16 mouse cellular contexts compared by ENCODE assay signal in genomic region chr10:93119809-93120208, GRCm38 (mm10). TPM values are rescaled to one million over a fixed set of nuclear protein-coding genes. Genes with fewer than 3 reads are reported as not detected.
DNase-seq lines count a peak whose midpoint lies in the region; ATAC-seq and TF ChIP-seq lines count a peak whose summit lies in the region.
"Had no signal": no experiment of that assay in that cellular context is flagged by ENCODE, and none has a peak within 500 bp of the region (broad histone marks: within the 10 kb centered on the region; RNA-seq: fewer than 3 reads in every experiment).

No protein-coding gene starts in this region.

- DNase-seq in frontal cortex, postnatal 25 days (ENCODE audit: low spot score in 2 of 2): no peak
- DNase-seq in MEL (ENCODE audit: low read depth, low spot score) (peak; percentile 61), adipocyte (ENCODE audit: low spot score) (no peak)
- DNase-seq in layer of hippocampus, adult 8-10 months (ENCODE audit: low spot score in 2 of 2): peak; percentile 23 to 57
- DNase-seq in right cerebral cortex, adult 2 months (ENCODE audit: low spot score in 2 of 2): peak; percentile 66 to 71
- no peak for DNase-seq in cerebellum, adult 8-10 months
- DNase-seq: cerebellum, adult 11-12 months; gastrocnemius, postnatal 14 days; heart, postnatal 36 days; liver, postnatal 0 days; lung, postnatal 4 days had no signal

- TF ChIP-seq CTCF in MEL (IDR thresholded peaks at IDR 0.05 in 2 of 3, conservative IDR thresholded peaks at IDR 0.05 in 1 of 3; ENCODE audit: control insufficient read depth in 1 of 3, insufficient read depth in 1 of 3, low read depth in 2 of 3, low read length in 3 of 3, poor library complexity in 1 of 3, severe bottlenecking in 1 of 3): no peak

- H3K9me3 ChIP-seq in MEL (replicated peaks; ENCODE audit: insufficient read depth, low read length): no peaks in the 10 kb centered on the region
- H3K9me3 ChIP-seq: embryonic facial prominence, embryonic 13.5 days; heart, embryonic 12.5 days had no signal

- ATAC-seq in frontal cortex, adult (ENCODE audit: low TSS enrichment): peak; percentile 44
- ATAC-seq: inflammation-experienced regulatory T-cells, adult 6 months; liver, postnatal 0 days had no signal

- peak; percentile 75 to 87 for TF ChIP-seq EP300 in MEL (IDR thresholded peaks at IDR 0.05; ENCODE audit: low read depth in 1 of 2, low read length in 2 of 2)

- peaks cover 0 to 48% of the 10 kb centered on the region in 2 experiments; a peak in 2 of 4 replicates for H3K36me3 ChIP-seq in MEL (ENCODE audit: control insufficient read depth in 1 of 2, insufficient read depth in 2 of 2, low read length in 2 of 2)
- H3K36me3 ChIP-seq: embryonic facial prominence, embryonic 13.5 days; heart, embryonic 12.5 days had no signal

- H3K4me3 ChIP-seq in MEL (ENCODE audit: control insufficient read depth in 1 of 2, insufficient read depth in 1 of 2, low read depth in 2 of 2, low read length in 2 of 2): 0 out of 4 replicates have a peak overlapping the region, but pooled peaks of 1 of the 2 experiments have one; percentile 6
- H3K4me3 ChIP-seq: embryonic facial prominence, embryonic 13.5 days; heart, embryonic 12.5 days; myocyte had no signal

- peak overlapping the region; percentile 64 for H3K27ac ChIP-seq in MEL (ENCODE audit: control insufficient read depth, low read depth, low read length)
- H3K27ac ChIP-seq: embryonic facial prominence, embryonic 13.5 days had no signal

- no peak for TF ChIP-seq POLR2A in MEL (IDR thresholded peaks at IDR 0.05; ENCODE audit: control insufficient read depth in 1 of 2, insufficient read depth in 1 of 2, low read depth in 1 of 2, low read length in 2 of 2, poor library complexity in 1 of 2)

- H3K79me2 ChIP-seq in MEL (ENCODE audit: control insufficient read depth, insufficient read depth, low read length, poor library complexity): no peaks in the 10 kb centered on the region

- H3K27me3 ChIP-seq in MEL (ENCODE audit: control insufficient read depth in 1 of 2, insufficient read depth in 2 of 2, low read length in 2 of 2): no peaks in the 10 kb centered on the region
- H3K27me3 ChIP-seq: embryonic facial prominence, embryonic 13.5 days; heart, embryonic 12.5 days had no signal

- H3K9ac ChIP-seq in MEL (ENCODE audit: control insufficient read depth, low read depth, low read length, poor library complexity, severe bottlenecking): no peak overlapping the region
- H3K9ac ChIP-seq: embryonic facial prominence, embryonic 13.5 days; heart, embryonic 12.5 days; liver, postnatal 0 days had no signal

- peaks cover 24 to 39% of the 10 kb centered on the region in 2 experiments for H3K4me1 ChIP-seq in MEL (ENCODE audit: control insufficient read depth in 1 of 2, insufficient read depth in 2 of 2, low read length in 2 of 2)

- no peak for TF ChIP-seq RAD21 in MEL (IDR thresholded peaks at IDR 0.05; ENCODE audit: low read depth, low read length)

TF ChIP-seq in MEL, 35 proteins besides CTCF, POLR2A, EP300 and RAD21:
- TF ChIP-seq RCOR1 (IDR thresholded peaks at IDR 0.05; ENCODE audit: low read depth, low read length): peak; percentile 58; the same call in 1 of the 2 replicates
- TF ChIP-seq MYB (IDR thresholded peaks at IDR 0.05; ENCODE audit: low read depth, low read length): peak; percentile 66; the same call in 1 of the 2 replicates
- TF ChIP-seq GATA1 (IDR thresholded peaks at IDR 0.05; ENCODE audit: low read depth, low read length): peak; percentile 60
- peak; percentile 52; the same call in 1 of the 2 replicates for TF ChIP-seq MYC (IDR thresholded peaks at IDR 0.05; ENCODE audit: low read depth, low read length)
- peak; percentile 54; the same call in 1 of the 2 replicates for TF ChIP-seq TCF12 (IDR thresholded peaks at IDR 0.05; ENCODE audit: low read depth, low read length)
- peak; percentile 62 for TF ChIP-seq ETS1 (IDR thresholded peaks at IDR 0.05; ENCODE audit: low read depth, low read length)
- TF ChIP-seq NELFE (IDR thresholded peaks at IDR 0.05; ENCODE audit: low read depth, low read length): no peak
- TF ChIP-seq SIN3A (IDR thresholded peaks at IDR 0.05; ENCODE audit: low read length): peak; percentile 26; the same call in 1 of the 2 replicates
- no peak for TF ChIP-seq USF2 (IDR thresholded peaks at IDR 0.05; ENCODE audit: borderline replicate concordance in 1 of 2, insufficient read depth in 1 of 2, low read depth in 1 of 2, low read length in 2 of 2)
- 0 out of 2 replicates have a peak, but pooled peaks have one; percentile 57 for TF ChIP-seq MAX (IDR thresholded peaks at IDR 0.05; ENCODE audit: low read length)
TF ChIP-seq in MEL: peak in this region for 8.

RNA-seq across cellular contexts. Expression of gene Cfap54, which starts 38.4 kb away (rescaled TPM):
- total RNA-seq in MEL (2012; rRNA removed): 2.0 and 3.2 TPM in 2 replicates
- polyA plus RNA-seq in MEL (2012; ENCODE audit: insufficient read depth in 1 of 2, insufficient read length in 2 of 2, low read depth in 1 of 2, low replicate concordance in 2 of 2, missing spikeins in 1 of 2): 1 to 10 TPM in 1 of 2 experiments, not detected in 1; 2.7 TPM
- total RNA-seq in layer of hippocampus, adult 8-10 months (2022): 10 to 100 TPM; 15.7 to 23.5 (median 20.8) TPM

RNA-seq across cellular contexts. Expression of gene Cdk17, which starts 40.9 kb away (rescaled TPM):
- total RNA-seq in MEL (2012; rRNA removed): 25.6 and 28.9 TPM in 2 replicates
- 100 to 1,000 TPM in 1 of 2 experiments, 10 to 100 TPM in 1; 32.9 to 155 TPM for polyA plus RNA-seq in MEL (2012; ENCODE audit: insufficient read depth in 1 of 2, insufficient read length in 2 of 2, low read depth in 1 of 2, low replicate concordance in 2 of 2, missing spikeins in 1 of 2)
- total RNA-seq in layer of hippocampus, adult 8-10 months (2022): 100 to 1,000 TPM; 169 to 201 (median 193) TPM

Comparison
In these comparisons a context has a peak if more than half of its experiments do, and no peak if none do; other contexts are left out.
1. DNase-seq: peak in MEL (single experiment), layer of hippocampus, adult 8-10 months (2 of 2) and right cerebral cortex, adult 2 months (2 of 2); none in frontal cortex, postnatal 25 days (0 of 2), cerebellum, adult 8-10 months (single experiment) and adipocyte (single experiment).